Mouse (Mus musculus): Measurements from ENCODE around the gene Hoxd11.
A peak's percentile ranks its signal among the peaks of the same experiment; 100 is the strongest.

The Hoxd11 gene

DNA sequence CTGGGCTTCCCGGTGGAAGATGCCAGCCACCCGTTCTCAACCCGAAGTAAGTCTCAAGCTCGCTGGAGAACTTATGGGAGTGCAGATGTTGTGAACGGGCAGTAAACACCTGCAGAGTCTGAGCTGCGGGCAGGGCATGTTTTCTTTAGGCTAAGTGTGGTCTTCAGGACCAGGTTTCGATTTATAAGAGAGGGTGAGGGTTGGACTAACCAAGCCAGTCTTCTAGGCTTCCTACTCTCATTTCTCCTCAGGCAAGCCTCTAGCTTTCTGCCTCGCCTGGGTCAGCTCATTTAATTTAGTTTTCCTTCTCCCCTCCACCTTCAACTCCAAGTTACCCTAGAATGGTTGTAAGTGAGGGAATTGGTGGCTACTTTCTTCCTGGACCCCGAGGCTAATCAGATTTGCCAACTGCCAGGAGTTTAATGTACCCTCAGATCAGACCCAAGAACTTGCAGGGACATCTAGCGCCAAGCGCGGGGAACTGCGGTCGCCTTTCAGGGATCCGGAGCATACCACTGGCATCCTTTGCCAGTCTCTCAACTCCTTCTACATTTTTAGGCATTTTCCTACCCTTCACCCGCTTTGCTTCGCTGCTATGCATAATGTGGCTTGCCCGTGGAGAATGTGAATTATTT, 15.9 kb upstream of the Hoxd11 start:
- DNase-seq (ENCODE audit: inconsistent ontology term): peak; percentile 41

DNA sequence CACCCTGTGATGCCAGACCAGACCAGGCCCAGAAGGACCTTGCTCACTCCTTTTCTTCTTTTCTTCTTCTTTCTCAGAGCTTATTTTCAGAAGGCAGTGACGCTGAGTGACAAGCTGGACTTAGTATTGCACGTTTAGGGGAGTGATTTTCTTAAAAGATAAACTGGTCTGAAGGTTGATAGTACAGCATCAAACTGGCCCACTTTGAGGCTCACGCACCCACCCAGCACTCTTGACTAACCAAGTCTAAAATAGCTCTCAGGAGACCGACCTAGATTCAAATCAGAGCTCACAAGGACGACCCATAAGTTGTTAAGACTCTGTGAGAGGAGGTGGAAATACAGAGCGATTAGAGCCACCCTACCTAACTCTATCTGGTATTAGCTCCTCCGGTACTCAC, 12.9 kb upstream of the Hoxd11 start:
- no peak for DNase-seq (ENCODE audit: inconsistent ontology term)

DNA sequence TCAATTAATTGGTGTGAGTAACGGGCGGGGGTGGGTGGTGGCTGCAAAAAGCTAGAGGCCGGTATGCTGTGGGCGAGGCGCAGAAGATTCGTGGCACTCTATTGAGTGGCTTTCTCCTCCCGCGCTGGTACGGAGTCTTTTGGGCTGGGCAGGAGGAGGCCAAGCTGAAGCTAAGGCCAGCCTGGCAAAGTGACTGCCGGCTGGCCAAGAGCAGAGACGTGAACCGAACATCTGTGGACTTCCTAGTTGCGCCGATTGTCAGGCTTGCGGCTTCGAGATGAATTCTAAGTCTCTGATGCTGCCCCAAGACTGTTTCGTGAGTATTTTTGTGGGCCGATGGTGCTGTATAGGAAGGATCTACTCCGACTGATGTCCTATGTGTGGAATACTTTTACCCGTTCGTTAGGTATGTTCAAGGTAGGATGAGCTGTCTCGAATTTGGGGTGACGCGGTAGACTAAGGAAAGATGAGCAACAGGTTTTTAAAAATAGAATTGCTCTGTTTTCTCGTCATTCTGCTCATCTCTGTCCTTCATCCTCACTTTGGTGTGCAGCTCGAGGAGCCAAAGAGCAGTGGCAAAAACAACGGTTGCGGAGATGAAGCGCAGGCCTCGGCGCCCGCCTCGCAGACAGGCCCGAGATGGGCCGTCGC, 12.0 kb upstream of the Hoxd11 start:
- no peak for DNase-seq (ENCODE audit: inconsistent ontology term)

DNA sequence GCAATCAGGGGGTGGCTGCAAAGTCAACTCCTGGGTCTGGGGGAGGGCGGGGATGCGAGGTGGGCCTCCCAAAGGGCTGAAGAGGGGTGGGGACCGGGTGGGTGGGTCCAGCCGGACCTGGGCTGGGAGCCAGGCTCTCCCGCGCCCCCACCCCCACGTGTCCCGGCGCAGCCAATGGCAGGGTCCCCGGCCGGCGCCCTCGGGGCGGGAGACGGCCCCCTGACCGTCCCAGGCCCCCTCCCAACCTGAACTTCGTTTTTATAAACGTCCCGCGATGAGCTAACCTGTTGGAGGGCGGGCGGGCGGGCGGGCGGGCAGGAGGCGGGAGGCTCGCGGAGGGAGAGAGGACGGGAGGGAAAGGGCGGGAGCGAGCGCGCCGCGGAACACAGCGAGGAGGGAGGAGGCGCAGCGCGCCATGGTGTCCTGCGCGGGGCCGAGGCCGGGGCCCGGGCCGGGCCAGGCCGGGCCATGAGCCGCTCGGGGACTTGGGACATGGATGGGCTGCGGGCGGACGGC, 11.5 kb upstream of the Hoxd11 start, which contains the start of gene Hoxd13:
Gene Hoxd13 (plus strand): TSS at position 469 of the 516 bp plus-strand sequence.
- no peak for DNase-seq (ENCODE audit: inconsistent ontology term)

DNA sequence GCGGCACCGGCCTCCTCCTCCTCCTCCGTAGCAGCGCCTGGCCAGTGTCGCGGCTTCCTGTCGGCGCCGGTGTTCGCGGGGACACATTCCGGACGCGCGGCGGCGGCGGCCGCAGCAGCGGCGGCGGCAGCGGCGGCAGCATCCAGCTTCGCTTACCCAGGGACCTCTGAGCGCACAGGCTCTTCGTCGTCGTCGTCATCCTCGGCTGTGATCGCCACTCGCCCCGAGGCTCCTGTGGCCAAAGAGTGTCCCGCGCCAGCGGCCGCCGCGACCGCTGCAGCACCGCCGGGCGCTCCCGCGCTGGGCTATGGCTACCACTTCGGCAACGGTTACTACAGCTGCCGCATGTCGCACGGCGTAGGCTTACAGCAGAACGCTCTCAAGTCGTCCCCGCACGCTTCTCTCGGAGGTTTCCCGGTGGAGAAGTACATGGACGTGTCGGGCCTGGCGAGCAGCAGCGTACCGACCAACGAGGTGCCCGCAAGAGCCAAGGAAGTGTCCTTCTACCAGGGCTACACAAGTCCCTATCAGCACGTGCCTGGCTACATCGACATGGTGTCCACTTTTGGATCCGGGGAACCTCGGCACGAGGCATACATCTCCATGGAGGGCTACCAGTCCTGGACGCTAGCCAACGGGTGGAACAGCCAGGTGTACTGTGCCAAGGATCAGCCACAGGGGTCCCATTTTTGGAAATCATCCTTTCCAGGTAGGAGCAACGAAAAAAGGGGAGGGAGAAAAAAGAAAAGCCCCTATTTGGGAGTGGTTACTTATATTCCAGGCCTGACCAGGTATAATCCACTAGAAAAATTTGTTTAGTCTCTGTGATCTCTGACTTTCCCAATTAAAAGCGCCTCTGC, 10.8 kb upstream of the Hoxd11 start:
- no peak for DNase-seq (ENCODE audit: inconsistent ontology term)

DNA sequence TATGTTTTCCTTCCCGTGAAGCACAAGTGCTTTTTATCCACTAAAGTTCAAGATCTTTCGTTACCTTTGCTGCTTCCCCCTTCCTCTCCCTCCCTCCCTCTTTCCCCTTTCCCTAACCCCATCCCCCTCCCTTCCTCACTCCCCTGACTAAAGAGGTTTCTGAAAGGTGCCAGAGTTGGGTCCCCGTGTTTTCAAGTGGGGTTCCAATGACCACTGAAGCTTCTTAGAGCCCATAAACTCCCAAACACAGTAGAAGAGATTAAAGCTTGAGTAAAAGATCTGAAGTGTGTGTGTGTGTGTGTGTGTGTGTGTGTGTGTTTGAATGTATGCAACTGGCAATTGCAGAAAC, 10.2 kb upstream of the Hoxd11 start:
- no peak for DNase-seq (ENCODE audit: inconsistent ontology term)

DNA sequence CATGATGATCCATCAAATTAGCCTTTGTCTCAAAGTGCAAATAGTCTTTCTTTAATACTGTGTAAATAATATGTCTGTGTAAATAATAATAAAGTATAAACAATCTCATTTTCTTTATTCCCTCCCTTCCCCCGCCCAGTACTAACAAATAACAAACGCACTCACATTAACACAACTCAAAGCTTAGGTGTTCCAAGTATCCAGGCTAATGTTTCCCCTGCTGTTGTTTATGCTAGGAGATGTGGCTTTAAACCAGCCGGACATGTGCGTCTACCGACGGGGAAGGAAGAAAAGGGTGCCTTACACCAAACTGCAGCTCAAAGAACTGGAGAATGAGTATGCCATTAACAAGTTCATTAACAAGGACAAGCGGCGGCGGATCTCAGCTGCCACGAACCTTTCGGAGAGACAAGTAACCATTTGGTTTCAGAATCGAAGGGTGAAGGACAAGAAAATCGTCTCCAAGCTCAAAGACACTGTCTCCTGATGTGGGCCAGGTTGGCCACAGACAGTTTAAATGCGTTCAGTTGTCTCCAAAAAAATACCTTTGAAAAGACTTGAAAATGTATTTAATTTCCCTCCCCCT, 9.6 kb upstream of the Hoxd11 start:
- no peak for DNase-seq (ENCODE audit: inconsistent ontology term)

DNA sequence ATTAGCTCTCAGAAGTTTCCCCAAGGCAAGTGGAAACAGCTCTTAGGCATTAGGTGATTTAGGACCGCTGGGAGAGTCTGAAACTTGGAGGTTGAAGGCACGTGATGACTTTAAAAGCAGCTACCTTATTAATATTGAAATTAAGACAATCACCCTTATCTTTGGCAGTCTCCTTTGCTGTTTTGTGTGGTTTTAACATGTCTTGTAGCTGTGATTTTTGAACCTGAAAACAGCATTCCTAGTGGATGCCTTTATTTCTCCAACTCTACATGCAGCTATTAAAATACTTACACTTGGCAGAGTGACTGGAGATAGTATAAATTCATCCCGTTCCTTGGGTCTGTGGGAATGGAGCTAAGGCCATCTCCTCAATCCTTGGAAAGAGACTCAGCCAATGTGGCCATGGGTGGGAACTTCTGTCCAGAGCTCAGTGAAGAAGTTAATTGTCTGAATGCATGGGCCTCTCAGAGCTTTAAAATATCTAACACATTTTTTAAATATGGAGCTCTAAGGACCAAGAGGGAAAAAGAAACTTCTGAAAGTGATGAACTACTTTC, 8.6 kb upstream of the Hoxd11 start:
- no peak for DNase-seq (ENCODE audit: inconsistent ontology term)

DNA sequence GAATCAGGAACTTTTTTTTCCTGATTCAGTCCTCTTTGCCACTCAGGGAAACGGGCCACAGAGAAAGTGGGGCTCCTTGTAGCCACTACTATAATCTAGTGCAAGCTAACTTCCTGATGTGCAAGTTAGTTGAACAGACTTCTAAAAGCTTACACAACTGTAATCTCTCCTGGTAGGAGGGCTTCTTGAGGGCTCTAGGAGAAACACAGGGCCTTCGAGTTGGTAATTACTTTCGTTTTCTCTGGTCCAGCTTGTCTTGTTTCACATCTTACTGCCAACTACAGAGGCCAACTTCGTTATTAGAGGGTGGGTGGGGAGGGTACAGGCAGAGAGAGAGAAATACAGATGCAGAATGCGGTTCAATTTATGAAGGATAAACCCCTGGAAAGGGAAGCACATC, 7.5 kb upstream of the Hoxd11 start:
- no peak for DNase-seq (ENCODE audit: inconsistent ontology term)

DNA sequence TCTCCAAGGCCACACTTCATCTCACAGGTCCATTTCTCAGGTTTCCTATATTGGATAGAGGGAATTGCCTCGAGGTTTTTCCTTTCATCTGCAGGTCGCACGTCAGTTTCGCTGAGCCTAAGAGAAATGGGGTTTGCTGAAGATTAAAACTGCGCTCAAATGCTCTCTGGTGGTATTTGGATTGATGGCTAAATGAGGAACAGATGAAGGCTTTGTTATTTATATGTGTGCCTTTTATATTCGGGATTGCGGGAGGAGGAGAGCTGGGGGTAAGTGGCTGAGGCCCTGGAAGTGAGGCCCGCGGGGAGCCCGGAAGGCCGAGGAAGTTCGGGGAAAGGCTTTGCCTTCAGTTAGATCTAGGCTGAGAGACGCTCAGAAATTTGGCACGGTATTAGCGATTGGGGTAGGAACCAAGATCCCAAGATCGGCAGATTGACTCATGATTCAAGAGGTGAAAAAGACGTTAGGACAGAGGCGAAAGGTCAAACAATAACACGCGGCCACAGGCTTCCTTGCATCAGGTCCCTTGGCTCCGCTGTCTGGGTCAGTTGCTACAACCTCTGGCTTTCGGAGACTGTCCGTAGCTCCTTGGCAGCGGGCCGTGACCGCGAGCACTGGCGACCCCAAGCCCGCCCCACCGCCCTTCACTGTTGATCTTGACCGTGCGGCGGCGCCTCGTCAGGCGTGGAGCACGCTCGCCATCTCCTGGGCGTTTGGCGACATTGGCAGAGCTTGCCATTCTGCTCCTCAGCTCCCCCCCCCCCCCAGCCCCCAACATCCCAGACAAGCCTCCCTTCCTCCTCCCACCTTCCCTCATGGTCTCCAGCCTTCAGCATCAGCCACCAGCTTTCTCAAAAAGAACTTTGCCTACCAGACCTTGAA, 6.6 kb upstream of the Hoxd11 start:
- no peak for DNase-seq (ENCODE audit: inconsistent ontology term)

DNA sequence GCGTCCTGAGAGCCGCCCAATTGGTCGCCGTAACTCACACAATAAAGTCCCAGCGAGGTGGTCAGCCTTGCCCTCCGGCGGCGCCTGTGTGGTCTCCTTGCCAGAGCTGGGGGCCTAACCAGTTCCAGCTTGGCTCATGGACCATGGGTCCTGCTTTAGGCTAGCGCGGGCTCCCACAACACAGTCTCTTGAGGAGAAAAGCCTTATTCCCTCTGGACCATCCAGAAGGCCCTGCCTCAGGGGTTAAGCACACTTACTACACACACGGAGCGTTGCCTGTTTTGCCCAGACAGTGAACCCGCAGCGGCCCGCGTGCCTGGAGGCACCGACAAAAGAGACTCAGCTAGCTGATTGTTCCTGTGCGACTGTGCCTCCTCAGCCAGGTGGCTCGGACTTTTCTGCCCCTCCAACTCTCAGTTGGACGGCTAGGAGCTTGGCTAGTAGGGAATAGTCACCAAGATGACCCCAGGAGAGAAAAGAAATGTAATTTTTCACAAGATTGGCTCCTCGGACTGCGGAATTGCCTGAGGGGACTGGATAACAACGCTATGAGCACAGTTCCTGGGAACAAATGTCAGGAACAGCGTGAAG, 5.4 kb upstream of the Hoxd11 start:
- DNase-seq (ENCODE audit: inconsistent ontology term): no peak

DNA sequence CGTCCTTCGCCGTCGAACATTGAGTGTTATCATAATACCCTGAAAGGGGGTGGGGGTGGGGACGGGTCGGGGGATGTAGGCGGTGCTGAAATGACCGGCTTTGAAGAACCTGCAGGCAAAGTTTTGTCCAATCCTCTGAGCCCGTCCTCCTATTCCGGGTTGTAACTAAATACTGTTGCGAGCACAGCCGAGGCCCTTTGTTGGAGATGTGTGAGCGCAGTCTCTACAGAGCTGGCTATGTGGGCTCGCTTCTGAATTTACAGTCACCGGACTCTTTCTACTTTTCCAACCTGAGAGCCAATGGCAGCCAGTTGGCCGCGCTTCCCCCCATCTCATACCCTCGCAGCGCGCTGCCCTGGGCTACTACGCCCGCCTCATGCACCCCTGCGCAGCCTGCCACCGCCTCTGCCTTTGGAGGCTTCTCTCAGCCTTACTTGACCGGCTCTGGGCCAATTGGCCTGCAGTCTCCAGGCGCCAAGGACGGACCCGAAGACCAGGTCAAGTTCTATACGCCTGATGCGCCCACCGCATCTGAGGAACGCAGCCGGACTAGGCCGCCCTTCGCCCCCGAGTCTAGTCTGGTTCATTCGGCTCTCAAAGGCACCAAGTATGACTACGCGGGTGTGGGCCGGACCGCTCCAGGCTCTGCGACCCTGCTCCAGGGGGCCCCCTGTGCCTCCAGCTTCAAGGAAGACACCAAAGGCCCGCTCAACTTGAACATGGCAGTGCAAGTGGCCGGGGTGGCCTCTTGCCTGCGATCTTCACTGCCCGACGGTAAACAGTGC, 4.3 kb upstream of the Hoxd11 start, which contains the start of gene Hoxd12:
Gene Hoxd12 (plus strand): TSS at position 133 of the 785 bp plus-strand sequence.
- DNase-seq (ENCODE audit: inconsistent ontology term): no peak

DNA sequence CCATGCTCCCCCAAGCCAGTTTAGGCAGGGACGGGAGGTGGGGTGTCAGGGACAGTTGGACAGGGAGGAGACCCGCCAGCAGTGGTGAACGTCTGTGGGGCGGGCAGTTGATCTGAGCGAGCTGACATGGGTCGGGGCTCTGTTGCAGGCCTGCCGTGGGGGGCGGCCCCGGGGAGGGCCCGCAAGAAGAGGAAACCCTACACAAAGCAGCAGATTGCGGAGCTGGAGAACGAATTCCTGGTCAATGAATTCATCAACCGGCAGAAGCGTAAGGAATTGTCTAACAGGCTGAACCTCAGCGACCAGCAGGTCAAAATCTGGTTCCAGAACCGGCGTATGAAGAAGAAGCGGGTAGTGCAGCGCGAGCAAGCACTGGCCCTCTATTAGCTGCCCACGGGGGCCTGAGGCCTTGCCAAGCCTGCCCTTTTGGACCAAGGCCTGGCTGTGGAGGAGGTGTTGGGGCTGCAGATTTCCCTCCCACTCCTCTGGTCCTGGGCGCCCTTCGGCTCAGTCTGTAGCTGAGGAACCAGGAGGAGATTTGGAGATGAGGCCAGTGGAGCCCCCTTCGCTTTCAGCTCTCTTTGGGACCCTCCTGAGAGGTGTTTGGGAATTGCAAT, 3.6 kb upstream of the Hoxd11 start:
- no peak for DNase-seq (ENCODE audit: inconsistent ontology term)

DNA sequence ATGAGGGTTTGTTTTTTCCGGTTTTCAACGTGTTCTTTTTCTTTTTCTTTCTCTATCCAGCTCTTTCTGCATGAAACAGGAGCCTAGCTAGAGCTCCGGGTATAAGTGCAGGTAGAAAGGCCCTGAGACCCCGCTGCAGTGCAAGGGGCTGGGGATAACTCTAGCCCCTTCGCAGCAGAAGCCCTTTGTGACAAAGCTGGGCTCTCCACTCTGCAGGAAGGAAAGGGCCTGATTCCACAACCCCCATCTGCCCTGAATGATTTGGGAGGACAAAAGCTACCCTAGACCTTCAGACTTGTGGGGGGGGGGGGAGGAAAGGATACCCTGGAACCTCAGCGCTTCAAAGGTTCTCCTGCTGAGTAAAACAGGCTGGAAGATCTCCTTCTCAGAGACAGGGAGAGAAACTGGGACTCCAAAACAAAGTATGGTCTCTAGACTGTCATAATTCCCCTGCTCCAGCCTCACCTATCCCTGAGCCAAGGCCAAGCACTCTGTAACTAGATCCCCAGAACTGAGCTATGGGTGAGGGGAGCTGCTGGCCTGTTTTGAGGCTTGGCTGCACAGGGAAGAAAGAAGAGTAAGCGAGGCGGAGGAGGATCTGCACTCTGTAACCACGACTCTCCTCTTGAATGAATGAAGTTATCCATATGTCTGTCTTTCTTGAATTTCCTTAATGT, 2.8 kb upstream of the Hoxd11 start:
- DNase-seq (ENCODE audit: inconsistent ontology term): no peak

DNA sequence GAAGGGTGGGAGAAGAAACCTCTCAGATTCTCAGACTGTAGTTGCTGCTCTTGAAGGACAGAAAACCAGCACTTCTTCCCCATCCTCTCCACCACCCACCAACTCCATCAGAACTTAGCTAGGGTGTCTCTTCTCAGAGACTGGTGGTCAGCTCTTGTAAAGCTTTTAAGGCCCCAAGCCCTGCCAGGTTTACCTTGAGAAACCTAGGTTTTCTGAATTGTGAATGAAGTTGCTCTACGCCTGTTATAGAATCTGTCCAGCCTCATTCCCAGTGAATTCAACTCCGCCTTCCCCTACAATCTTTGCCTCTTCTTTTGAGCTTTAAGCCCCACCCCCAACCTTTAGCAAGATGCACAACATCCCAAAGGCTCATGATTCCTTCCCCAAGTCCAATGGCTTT, 2.3 kb upstream of the Hoxd11 start:
- no peak for DNase-seq (ENCODE audit: inconsistent ontology term)

DNA sequence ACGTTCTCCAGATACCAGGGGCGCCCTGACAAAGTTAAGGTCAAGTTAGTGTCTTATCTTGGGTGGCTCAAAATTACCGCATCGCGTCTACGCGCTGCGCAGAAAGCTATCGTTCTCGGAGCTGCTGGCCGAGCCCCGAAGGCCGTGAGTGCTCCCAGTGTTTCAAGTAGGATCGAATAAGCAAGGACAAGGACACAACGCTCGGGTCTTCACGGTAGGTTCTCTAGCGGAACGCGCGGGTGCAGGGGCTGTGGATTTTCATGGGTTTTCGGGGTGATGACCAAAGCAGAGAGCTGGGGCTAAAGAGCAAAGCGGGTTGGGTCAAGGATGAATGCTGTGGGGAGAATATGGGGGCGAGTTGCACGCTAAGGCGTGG, 227 bp downstream of the Hoxd11 start:
- DNase-seq (ENCODE audit: inconsistent ontology term): no peak

DNA sequence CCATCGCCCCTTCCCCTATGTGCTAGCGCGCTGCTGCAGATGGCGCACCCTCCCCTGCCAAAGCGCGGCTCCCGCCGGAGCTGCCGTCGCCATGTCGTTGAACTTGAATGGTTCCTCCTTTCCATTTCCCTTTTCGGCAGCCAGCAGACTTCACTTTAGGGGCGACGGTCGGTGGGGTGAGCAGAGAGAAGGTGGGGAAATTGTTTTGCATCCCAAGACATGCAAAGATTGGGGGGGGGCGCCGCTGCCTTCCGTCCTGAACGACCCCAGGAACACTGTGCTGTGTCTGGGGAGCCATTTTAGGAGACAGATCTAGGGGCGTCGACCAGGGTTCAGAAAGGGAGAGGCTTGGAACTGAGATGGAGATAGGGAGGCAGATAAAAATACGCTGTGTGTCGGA, 623 bp downstream of the Hoxd11 start:
- no peak for DNase-seq (ENCODE audit: inconsistent ontology term)

DNA sequence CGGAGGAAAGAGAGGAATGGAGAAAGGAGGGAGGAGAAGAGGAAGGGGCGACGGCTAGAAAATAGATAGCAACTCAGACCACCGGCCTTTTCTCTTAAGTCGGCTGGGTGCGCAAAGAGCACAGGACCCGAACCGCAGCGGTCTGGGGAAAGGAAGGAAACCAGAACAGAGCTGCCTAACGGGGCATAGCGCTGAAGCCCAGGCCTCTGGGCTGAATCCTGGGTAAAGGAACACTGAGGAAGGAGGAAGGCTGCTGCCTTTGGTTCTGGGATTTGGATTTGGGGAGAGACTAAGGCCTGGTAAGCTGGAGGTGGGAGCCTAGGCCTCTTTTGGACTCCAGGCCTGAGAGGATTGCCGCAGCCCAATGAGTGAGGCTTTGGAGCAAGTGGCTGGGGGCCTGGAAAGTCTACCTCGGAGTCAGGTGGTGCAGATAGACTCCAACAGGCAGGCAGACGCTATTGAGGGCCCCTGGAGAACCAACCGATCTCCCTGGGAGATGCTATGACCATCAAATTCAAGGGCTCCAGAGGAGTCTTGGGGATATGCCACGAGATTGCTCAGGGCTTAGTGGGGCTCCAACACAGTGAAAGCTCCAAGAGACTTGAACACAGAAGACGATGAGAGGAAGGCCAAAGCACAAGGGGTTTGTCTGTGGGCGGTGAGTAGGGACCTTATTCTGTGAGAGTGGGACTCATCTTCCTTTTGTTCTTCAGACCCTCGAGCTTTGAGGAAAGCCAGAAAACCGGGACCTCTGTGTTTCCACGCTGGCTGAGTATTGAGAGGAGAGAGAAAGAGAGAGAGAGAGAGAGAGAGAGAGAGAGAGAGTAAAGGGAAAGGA, 1.4 kb downstream of the Hoxd11 start:
- no peak for DNase-seq (ENCODE audit: inconsistent ontology term)
